Mouse (Mus musculus) megakaryocyte, embryonic 14.5 days (primary cell): ENCODE data around the gene Mfsd10. TPM values are rescaled to one million over a fixed set of nuclear protein-coding genes. Genes with fewer than 3 reads are reported as not detected.

Source experiments
- H3K27me3 ChIP-seq: replicated peaks from 2 replicates; pipeline ENCODE3; 2012; ENCODE audit warnings: inconsistent platforms
- H3K36me3 ChIP-seq: replicated peaks from 2 replicates; pipeline ENCODE3; 2012; ENCODE audit warnings: low read length, inconsistent platforms, mixed read lengths
- H3K4me1 ChIP-seq: 2 replicates; pipeline ENCODE4 v1.6.1; 2012; ENCODE audit warnings: inconsistent platforms
- H3K4me3 ChIP-seq: replicated peaks from 2 replicates; pipeline ENCODE3; 2012; ENCODE audit warnings: moderate library complexity, mild to moderate bottlenecking, inconsistent platforms
- H3K9me3 ChIP-seq: 2 replicates; pipeline ENCODE4 v1.6.1; 2012; ENCODE audit warnings: inconsistent platforms
- FLI1 ChIP-seq: IDR thresholded peaks from 2 replicates; pipeline ENCODE4 v1.6.1; 2012; ENCODE audit warnings: low read length, inconsistent platforms, mixed read lengths
- GATA1 ChIP-seq: IDR thresholded peaks from 3 replicates; pipeline ENCODE4 v1.6.1; 2012; ENCODE audit warnings: mixed read lengths, low read length, inconsistent platforms, borderline replicate concordance
- polyA plus RNA-seq: library from polyadenylated mRNA; stranded (reverse); fragments of >175 nt; gene quantifications from 2 replicates; pipeline ENCODE4 v1.2.3, GENCODE M21; 2012; ENCODE audit warnings: low replicate concordance; ENCODE audit not compliant: insufficient read depth

The Mfsd10 gene
- polyA plus RNA-seq, 1 experiment = 199 TPM

DNA sequence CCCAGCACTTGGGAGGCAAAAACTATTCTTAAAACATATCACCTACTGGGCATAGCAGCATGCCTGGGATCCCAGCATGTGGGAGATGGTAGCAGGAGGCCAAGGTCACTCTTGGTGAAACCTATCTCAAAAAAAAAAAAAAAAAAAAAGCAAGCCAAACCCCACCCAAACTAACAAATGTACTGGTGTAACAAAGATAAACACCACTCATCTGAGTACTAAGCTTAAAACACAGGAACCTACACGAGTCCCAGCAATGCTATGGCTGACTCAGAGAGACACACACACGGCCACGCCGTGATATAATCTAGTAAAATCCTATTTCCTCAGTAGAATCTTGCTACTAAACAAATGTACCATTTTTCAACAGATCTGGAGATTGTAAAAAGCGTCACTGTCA is 15.9 kb upstream of the Mfsd10 start:
- Histone ChIP-seq H3K4me3 (no peak overlapping the region), H3K9me3 (no peaks in the 10 kb centered on the region), H3K27me3 (no peaks in the 10 kb centered on the region), H3K4me1 (peaks cover 21% of the 10 kb centered on the region), H3K36me3 (peaks cover 94% of the 10 kb centered on the region)
- TF ChIP-seq FLI1 (no peak), GATA1 (no peak)

DNA sequence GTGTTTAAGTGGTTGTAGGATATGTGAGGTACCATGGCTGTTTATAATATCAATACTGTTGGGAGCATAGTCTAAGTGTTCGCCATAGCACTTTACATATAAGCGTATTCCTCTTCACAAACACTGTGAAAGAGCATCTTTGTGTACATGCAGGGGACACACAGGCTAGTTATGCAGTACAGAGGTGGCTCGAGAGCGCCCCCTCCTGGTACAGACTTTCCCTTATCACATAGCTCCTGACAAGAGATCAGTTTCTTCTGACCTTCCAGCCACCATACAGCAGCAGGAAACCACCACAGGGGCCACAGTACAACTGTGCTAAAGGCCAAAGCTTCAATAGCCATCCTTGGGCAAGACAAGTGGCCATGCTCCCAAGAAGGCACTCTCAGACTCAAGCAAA is 10.6 kb upstream of the Mfsd10 start:
- Histone ChIP-seq H3K4me1 (peaks cover 34% of the 10 kb centered on the region), H3K36me3 (peaks cover 98% of the 10 kb centered on the region), H3K27me3 (no peaks in the 10 kb centered on the region), H3K9me3 (no peaks in the 10 kb centered on the region), H3K4me3 (no peak overlapping the region)
- TF ChIP-seq FLI1 (no peak), GATA1 (no peak)

DNA sequence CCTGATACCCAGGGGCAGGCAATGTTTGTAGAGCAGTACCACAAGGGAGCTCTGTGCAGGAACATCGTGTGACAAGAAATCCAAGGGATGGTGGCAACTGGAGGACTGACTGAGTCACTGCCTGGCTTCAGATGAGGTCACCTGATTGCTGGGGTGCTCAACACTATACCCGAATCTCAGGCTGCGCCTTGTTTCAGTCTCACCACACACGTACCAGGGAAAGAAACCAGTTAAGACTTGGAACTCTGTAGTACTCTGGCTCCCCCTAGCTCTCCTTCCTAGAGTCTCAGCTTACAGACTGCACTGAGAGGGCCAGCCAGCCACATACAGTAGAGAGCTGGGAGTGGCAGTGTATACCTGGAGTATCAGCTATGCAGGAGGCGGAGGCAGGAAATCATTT is 5.9 kb upstream of the Mfsd10 start:
- Histone ChIP-seq H3K27me3 (no peaks in the 10 kb centered on the region), H3K36me3 (peaks cover 93% of the 10 kb centered on the region), H3K9me3 (no peaks in the 10 kb centered on the region), H3K4me1 (peaks cover 28% of the 10 kb centered on the region), H3K4me3 (no peak overlapping the region)
- TF ChIP-seq FLI1 (no peak), GATA1 (no peak)

DNA sequence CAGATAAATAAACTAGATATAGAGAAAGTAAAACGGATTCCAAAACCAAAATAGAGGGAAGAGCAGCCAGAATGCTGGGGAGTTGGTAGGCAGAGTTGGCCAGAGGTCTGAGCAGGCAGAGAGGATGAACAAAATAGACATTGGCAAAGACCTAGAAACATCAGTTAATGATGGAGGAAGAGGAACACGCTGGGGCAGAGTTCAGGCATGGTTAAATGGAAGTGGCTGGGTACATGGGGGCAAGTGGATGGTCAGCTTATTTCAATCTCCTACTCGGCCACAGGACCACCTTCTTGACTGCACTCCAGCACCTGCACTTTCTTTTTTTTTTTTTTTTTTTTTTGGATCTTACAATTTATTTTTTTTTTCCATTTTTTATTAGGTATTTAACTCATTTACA is 5.0 kb upstream of the Mfsd10 start:
- Histone ChIP-seq H3K4me3 (no peak overlapping the region), H3K4me1 (peaks cover 32% of the 10 kb centered on the region), H3K9me3 (no peaks in the 10 kb centered on the region), H3K27me3 (no peaks in the 10 kb centered on the region), H3K36me3 (peaks cover 89% of the 10 kb centered on the region)
- TF ChIP-seq GATA1 = no peak
- TF ChIP-seq FLI1 = no peak

DNA sequence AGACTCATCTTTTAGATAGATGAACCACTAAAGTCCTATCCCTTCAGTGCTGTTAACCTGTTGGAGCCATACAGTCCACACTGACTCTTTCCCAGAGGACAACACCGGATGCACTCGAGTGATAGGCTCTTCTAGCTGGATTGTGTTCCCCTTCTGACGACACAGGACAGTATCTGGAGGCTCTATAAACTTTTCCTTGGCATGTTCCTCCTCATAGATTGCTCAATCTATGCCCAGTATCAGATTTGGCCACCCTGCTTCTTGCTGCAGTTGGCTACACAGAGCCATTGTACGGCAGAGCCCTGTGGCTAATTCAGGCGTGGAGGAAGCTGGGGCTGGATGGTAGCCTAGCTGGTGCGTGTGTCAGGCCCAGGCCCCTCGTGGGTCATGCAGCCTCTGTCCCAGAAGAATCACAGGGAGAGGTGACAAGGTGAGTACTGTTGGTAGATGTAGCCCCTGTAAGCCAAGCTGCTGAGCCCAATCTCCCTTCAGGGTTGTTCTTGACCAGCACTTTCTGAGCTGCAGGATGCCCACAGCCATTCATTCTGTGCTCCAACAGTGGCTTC is 662 bp upstream of the Mfsd10 start:
- Histone ChIP-seq H3K27me3 (no peaks in the 10 kb centered on the region), H3K4me1 (peaks cover 55% of the 10 kb centered on the region), H3K4me3 (peak overlapping the region; percentile 97), H3K9me3 (no peaks in the 10 kb centered on the region), H3K36me3 (peaks cover 78% of the 10 kb centered on the region)
- TF ChIP-seq GATA1 (no peak), FLI1 (no peak)

DNA sequence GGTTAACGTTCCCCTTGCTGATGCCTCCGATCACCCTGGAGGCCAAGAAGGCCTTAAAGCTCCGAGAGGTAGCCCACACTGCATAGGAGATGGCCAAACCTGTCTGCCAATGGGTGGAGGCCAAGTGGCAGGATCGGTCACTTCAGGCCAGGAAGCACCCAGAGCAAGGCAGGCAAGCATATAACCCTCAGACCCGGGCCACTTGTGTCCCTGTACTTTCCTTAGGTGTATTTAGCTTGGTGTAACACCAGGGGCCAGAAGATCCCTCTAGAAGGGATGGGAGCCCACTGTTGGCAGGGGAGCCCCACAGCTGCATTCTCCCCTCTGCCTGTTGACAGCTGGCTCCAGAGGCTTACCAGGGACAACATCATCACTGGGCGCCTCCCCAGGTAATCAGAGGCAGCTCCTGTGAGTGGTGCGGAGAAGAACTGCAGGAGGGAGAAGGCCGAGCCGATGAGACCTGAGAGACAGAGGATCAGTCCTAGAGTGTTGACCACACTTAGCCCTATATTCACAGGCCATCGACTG is 1.3 kb downstream of the Mfsd10 start:
- Histone ChIP-seq H3K4me3 (peak overlapping the region; percentile 97), H3K4me1 (peaks cover 53% of the 10 kb centered on the region)
- no peak for TF ChIP-seq FLI1
- TF ChIP-seq GATA1 = no peak

DNA sequence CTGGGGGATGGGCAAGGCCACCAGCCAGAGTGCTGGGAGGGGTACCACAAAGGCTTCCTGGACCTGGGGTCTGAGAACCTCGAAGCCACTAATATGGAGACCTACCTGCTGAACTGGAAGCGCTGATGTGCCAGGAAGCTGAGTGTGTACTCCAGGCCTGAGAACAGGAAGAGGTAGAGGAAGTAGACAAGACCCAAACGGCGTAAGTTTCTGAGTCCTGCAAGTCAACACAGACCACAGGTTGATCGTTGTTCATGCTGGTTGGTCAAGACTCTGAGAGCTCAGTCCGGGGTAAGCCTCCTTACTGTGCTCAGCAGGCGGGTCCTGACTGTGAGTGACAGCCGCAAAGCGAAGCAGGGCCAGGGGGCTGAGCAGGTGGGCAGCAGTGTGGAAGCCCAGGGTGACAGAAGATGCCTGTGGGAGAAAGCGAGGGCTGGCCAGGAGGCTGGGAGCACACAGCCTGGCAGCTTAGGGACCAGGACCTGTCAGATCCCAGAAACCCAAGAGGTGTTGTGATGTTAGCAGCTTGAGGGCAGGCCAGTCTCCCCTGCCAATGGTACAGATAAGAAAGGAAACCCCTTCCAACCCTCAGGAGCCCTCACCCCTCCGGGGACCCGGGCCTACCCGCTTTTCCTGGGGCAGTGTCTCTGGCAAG is 2.1 kb downstream of the Mfsd10 start:
- peak overlapping the region; percentile 16 for H3K4me3 ChIP-seq
- H3K4me1 ChIP-seq = peaks cover 45% of the 10 kb centered on the region
- H3K36me3 ChIP-seq = peaks cover 83% of the 10 kb centered on the region

More for the DNA sequence above, 1.3 kb downstream of the Mfsd10 start:
- Histone ChIP-seq H3K36me3 (peaks cover 83% of the 10 kb centered on the region), H3K9me3 (no peaks in the 10 kb centered on the region), H3K27me3 (no peaks in the 10 kb centered on the region)

DNA sequence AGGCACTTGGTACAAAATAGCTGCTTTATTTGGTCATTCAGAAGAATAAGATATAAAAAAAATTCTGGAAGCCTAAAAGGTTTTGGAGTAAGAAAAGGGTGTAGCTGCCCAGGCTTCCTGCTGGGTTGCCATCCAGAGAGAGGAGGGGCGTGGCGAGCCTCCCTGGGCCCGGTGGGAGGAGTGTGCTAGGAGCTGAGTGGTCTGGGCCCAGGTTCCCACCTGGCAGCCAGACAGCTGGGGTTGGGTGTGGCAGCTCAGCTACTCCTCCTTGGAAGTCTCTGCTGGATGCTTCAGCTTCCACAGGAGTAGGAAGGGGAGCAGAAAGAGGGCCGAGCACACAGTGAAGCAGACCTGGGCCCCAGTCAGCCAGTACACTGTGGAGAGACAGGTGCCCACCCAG is 3.4 kb downstream of the Mfsd10 start:
- Histone ChIP-seq H3K4me1 (peaks cover 51% of the 10 kb centered on the region), H3K27me3 (no peaks in the 10 kb centered on the region), H3K4me3 (no peak overlapping the region), H3K9me3 (no peaks in the 10 kb centered on the region), H3K36me3 (peaks cover 83% of the 10 kb centered on the region)
- no peak for TF ChIP-seq GATA1
- no peak for TF ChIP-seq FLI1

More for the DNA sequence above, 2.1 kb downstream of the Mfsd10 start:
- Histone ChIP-seq H3K27me3 (no peaks in the 10 kb centered on the region), H3K9me3 (no peaks in the 10 kb centered on the region)
- TF ChIP-seq GATA1 = no peak
- no peak for TF ChIP-seq FLI1

DNA sequence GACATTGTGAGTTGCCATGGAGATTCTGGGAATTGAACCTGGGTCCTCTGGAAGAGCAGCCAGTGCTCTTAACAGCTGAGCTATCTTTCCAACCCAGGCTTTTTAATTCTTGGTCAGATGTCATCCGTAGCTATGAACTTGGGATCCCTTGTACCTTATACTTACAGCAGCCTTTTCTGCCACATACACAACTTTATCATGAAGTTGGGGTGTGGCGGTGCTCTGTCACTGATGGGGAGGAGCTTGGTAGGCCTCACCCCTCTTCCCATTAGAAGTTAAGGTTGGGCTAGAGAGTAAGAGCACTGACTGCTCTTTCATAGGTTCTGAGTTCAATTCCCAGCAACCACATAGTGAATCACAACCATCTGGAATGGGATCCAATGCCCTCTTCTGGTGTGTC is 4.0 kb downstream of the Mfsd10 start:
- Histone ChIP-seq H3K36me3 (peaks cover 83% of the 10 kb centered on the region), H3K4me1 (peaks cover 54% of the 10 kb centered on the region), H3K9me3 (no peaks in the 10 kb centered on the region), H3K4me3 (no peak overlapping the region), H3K27me3 (no peaks in the 10 kb centered on the region)
- no peak for TF ChIP-seq GATA1
- TF ChIP-seq FLI1 = no peak

DNA sequence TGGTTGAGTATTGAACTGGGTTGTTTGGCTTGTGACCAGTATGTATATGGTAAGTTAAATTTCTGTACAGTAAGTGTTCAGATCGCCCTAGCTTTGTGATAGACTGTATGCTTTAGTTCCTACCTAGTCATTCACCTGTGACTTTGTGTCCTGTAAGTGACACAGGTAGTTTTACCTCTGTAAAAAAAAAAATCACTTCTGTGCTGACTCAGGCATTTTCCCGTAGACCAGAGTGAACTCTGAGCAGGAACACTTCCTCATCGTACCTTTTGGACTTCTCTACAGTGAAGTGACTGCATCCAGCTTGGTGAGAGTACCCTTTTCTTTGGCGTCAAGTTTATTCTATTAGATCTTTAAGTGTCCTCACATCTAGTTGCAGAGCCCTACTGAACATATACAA is 27.0 kb downstream of the Mfsd10 start:
- Histone ChIP-seq H3K4me1 (0 out of 2 replicates have a peak, but pooled peaks cover 3% of the 10 kb centered on the region), H3K9me3 (no peaks in the 10 kb centered on the region), H3K27me3 (no peaks in the 10 kb centered on the region), H3K4me3 (no peak overlapping the region), H3K36me3 (peaks cover 95% of the 10 kb centered on the region)
- no peak for TF ChIP-seq FLI1
- TF ChIP-seq GATA1 = no peak
